Mouse (Mus musculus) frontal cortex, adult (tissue): ENCODE results near the gene Ttll3.
A peak's percentile ranks its signal among the peaks of the same experiment; 100 is the strongest.

Source experiments
- ATAC-seq: cut with Nextera tagmentation; 2 replicates; pipeline ENCODE4 v1.9.2; 2017; ENCODE audit warnings: mild to moderate bottlenecking, moderate library complexity, mixed read lengths; ENCODE audit not compliant: low TSS enrichment

Gene Ttll3

GRCm38 (mm10) chr6:113424187-113424586 is 35.1 kb downstream of the Ttll3 start:
- no peak for ATAC-seq

GRCm38 (mm10) chr6:113426696-113427095 is 37.6 kb downstream of the Ttll3 start:
- no peak for ATAC-seq

- no peak for ATAC-seq
Measured at GRCm38 (mm10) chr6:113427397-113427796, 38.3 kb downstream of the Ttll3 start.

- no peak for ATAC-seq
Measured at GRCm38 (mm10) chr6:113428006-113428405, 38.9 kb downstream of the Ttll3 start.

- ATAC-seq = no peak
Measured at GRCm38 (mm10) chr6:113429965-113430364, 40.9 kb downstream of the Ttll3 start.

GRCm38 (mm10) chr6:113430846-113431245 is 41.8 kb downstream of the Ttll3 start:
- no peak for ATAC-seq

GRCm38 (mm10) chr6:113431801-113432200 is 42.7 kb downstream of the Ttll3 start:
- no peak for ATAC-seq

GRCm38 (mm10) chr6:113433661-113434060 is 44.6 kb downstream of the Ttll3 start:
- no peak for ATAC-seq

- ATAC-seq = no peak
Measured at GRCm38 (mm10) chr6:113434691-113435090, 45.6 kb downstream of the Ttll3 start.

- no peak for ATAC-seq
Measured at GRCm38 (mm10) chr6:113435664-113436205, 46.7 kb downstream of the Ttll3 start, which contains the start of gene Cidec. TSS of gene Cidec (minus strand) at chr6:113435760.

- no peak for ATAC-seq
Measured at GRCm38 (mm10) chr6:113437135-113437534, 48.1 kb downstream of the Ttll3 start.

- ATAC-seq = no peak
Measured at GRCm38 (mm10) chr6:113438721-113439430, 49.8 kb downstream of the Ttll3 start.

- no peak for ATAC-seq
Measured at GRCm38 (mm10) chr6:113440686-113441085, 51.6 kb downstream of the Ttll3 start.

- ATAC-seq = peak; percentile 64
Measured at GRCm38 (mm10) chr6:113441147-113441680, 52.2 kb downstream of the Ttll3 start.

- ATAC-seq = 0 out of 2 replicates have a peak, but pooled peaks have one; percentile 3
Measured at GRCm38 (mm10) chr6:113442087-113442441, 53.0 kb downstream of the Ttll3 start.

GRCm38 (mm10) chr6:113442442-113443090 is 53.5 kb downstream of the Ttll3 start, which contains the start of gene Jagn1:
TSS of gene Jagn1 (plus strand) at chr6:113442569.
- peak; percentile 98 for ATAC-seq

- ATAC-seq = no peak
Measured at GRCm38 (mm10) chr6:113443091-113443490, 54.0 kb downstream of the Ttll3 start.

GRCm38 (mm10) chr6:113444207-113444965 is 55.3 kb downstream of the Ttll3 start:
- ATAC-seq = no peak

GRCm38 (mm10) chr6:113447639-113448038 is 58.6 kb downstream of the Ttll3 start:
- ATAC-seq = no peak

GRCm38 (mm10) chr6:113451839-113452238 is 62.8 kb downstream of the Ttll3 start:
- ATAC-seq = no peak

GRCm38 (mm10) chr6:113455007-113455406 is 65.9 kb downstream of the Ttll3 start:
- ATAC-seq = no peak

- ATAC-seq = no peak
Measured at GRCm38 (mm10) chr6:113457952-113458534, 69.0 kb downstream of the Ttll3 start, which contains the start of gene Il17re. TSS of gene Il17re (plus strand) at chr6:113458484.
